Mouse (Mus musculus) cerebellum, postnatal 25 days (tissue): ENCODE measurements at regions not wholly inside any gene's neighbourhood (a gene's known extent, or its start where the extent isn't known, plus 50 kb on each side); places are given as distances from the start of the nearest gene placed in this dataset.

ENCODE experiments used
- DNase-seq, 2 experiments: peaks; one replicate each; pipeline ENCODE4 v3.0.0; 2021; ENCODE audit warnings: mixed read lengths in 2 of 2

DNA sequence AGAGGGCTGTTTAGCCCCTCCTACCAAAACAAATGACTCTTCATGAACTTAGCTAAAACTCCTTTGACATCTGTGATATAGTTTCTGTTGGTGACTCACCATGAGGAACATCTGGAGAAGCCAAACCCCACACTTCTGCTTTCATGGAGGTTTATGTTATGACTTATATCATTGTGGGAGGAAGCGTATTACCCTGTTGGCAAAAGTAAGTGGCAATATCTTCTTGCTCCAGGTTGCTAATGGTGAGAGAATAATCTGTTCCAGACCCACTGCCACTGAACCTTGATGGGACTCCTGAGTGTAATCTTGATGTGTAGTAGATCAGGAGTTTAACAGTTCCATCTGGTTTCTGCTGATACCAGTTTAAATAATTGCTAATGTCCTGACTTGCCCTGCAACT is 1096.2 kb upstream of the Tacstd2 start:
- no peak for DNase-seq

GRCm38 (mm10) chr6:68606033-68606432 is 1070.4 kb upstream of the Tacstd2 start:
- no peak for DNase-seq
